Mouse (Mus musculus) neutrophil, adult 65 days (primary cell): Measurements from ENCODE around the gene Sulf2. TPM values are rescaled to one million over a fixed set of nuclear protein-coding genes. Genes with fewer than 3 reads are reported as not detected.

ENCODE experiments used
- total RNA-seq: library from RNA; stranded (reverse); gene quantifications from 2 replicates; pipeline ENCODE4 v1.2.4, GENCODE M21; 2023

The Sulf2 gene
- 22.8 and 30.4 TPM in 2 replicates for total RNA-seq

DNA sequence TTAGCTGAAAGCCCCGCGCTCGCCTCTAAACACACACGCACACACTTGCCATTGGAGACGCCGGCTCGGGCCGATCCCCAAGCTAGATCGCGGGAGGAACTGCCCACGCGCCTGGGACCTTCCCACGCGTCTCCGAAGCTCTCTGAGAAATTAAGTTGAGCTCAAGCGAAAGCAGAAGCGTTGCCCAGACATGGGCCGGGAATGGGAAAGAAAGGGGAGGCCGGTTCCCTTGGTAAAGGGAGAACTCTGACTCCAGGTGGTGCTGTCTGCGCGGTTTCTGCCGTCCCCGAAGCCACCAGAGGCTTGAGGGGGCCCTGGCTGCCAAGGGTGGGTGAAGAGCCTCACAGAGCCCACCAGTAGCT is at the start of gene Sulf2:
Sulf2 (minus strand) TSS at position 210 of the 362 bp plus-strand sequence.

Other genes with a start within 250 kb of the Sulf2 start
- gene Ncoa3, start 163.0 kb downstream of the Sulf2 start, total RNA-seq, result 88.8 and 91.5 TPM in 2 replicates